Mouse (Mus musculus) embryo, embryonic 11.5 days (tissue): Measurements from ENCODE around the gene Olfr558.
A peak's percentile ranks its signal among the peaks of the same experiment; 100 is the strongest.

Experiments
- DNase-seq: peaks from one replicate; pipeline ENCODE4 v3.0.0-alpha.2; 2012; ENCODE audit warnings: low read depth, low spot score

Gene Olfr558

DNA sequence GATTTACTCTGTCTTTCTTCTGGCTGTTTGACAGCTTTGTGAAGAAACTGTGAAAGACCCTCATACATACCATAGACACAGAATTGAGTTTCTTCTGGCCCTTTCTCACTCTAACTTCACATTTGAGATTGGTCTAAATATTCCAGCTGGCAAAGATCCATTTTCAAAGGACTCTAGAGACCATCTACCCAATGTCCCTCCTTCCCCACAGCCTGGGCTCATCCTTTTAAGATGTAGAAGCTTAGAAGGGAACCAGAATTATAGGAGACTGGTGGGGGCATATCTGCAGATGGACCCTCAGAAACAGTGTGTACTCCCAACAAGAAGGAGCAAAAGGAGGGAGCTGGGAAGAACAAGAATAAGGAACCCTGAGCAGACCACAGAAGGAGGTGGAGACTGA, at the start of gene Olfr558:
TSS of gene Olfr558 (plus strand) at position 301 of the 400 bp plus-strand sequence.
- no peak for DNase-seq

DNA sequence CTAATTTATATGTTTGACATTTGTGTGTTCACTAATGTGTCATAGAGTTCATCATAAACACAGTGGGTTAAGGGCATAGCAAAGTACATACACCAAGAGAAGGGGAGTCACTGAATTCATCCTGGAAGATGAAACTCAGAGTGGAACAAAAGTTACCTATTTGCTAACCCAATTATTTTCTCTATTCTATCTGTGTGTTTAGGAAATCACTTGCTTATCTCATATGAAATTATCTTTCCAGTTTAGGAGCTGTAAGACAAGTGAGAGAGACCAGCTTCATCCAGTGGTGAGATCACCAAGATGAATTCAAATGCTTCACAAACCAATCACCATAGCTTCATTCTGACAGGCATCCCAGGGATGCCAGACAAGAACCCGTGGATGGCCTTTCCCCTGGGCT, 43.5 kb upstream of the Olfr558 start, which contains the start of gene Olfr555:
TSS of gene Olfr555 (plus strand) at position 301 of the 400 bp plus-strand sequence.
- DNase-seq, result no peak

DNA sequence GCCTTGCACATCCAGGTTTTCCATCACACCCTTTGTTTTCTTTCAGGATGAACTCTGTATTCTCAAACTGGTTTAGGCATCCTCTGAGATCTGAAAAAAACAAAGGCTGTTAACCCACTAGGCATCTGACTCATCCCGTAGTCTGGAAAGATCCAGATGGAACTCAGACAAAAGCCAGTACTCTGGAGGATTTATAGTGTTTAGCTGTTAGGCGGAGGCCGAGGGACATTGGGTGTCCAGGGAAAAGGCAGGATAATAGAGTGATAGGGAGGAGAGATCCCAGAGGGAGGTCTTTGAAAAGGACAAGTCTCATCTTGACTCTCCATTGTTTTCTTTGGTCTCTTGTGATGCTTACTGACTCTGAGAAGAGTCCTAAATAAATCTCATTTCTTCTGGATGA, 37.4 kb upstream of the Olfr558 start, which contains the start of gene Olfr556:
TSS of gene Olfr556 (plus strand) at position 301 of the 400 bp plus-strand sequence.
- DNase-seq, result no peak

DNA sequence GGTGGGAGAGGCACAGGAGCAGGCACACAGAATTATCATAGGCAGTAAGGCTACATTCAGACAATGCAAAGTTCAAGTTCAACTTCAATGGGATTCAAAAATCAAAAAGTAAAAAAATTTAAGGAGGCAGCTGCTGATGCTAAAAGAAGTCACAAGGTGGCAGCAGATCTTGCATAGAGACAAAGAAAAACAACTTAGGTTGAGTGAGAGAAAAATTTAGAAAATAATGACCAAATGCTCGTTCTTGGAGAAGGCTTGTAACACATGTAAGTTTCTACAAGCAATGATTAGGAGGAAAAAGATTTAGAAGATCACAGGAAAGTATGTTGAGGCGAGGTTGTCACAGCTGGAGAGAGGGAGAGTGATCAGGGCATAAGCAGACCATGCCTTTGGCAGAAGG, 36.6 kb upstream of the Olfr558 start:
- no peak for DNase-seq

- DNase-seq, result no peak
Observed at GRCm38 (mm10) chr7:102676225-102676624, 25.8 kb upstream of the Olfr558 start.

DNA sequence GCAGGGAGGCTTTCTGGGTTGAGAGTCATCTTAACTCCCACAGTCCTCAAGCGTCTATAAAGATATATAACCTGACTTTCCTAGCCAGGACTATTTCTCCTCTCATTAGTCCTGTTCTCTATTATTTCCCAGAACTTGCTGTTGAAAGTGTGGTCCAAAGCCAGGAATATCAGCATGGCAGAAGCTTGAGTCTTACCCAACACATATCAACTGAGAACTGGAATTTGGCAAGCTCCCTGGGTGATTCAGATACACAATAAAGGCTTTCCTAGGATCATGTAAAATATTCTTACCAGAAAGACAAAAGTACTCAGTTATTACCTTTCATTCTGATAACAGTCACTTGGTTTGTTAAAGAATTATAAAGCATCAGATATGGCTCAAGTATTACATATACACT, 20.1 kb upstream of the Olfr558 start:
- no peak for DNase-seq

DNA sequence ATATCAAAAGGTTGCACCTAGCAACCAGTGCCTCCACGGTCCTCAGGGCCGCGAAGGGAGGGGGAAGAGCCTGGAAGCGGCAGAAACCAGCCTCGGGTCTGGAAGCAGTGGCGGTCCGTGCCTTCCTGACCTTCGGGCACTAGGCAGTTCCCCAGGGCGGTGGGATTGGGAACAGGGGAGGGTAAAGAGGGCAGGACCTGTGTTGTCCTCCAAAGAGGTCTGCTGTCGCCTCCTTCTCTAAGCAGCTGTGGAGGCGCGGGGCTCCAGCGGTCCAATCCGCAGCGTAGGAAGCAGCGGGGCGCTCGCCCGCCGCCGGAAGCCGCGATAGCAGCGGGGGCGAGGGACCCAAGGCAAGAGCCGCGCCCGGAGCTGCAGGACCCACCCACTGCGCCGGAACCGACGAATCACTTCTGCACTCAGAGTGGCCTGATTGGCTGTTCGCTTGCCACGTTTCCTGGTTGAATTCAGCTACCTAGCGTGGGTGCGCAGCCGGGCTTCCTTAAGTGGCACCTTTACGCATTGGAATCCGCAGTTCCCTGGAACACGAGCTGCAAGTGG, 15.0 kb upstream of the Olfr558 start, which contains the start of gene Trim68:
TSS of gene Trim68 (minus strand) at position 384 of the 558 bp plus-strand sequence.
- DNase-seq, result peak; percentile 73

- peak; percentile 26 for DNase-seq
Observed at GRCm38 (mm10) chr7:102695358-102696125, 6.5 kb upstream of the Olfr558 start, which contains the start of gene Olfr557. Gene Olfr557 (plus strand): TSS chr7:102695910.

GRCm38 (mm10) chr7:102698461-102698860, 3.6 kb upstream of the Olfr558 start:
- no peak for DNase-seq

DNA sequence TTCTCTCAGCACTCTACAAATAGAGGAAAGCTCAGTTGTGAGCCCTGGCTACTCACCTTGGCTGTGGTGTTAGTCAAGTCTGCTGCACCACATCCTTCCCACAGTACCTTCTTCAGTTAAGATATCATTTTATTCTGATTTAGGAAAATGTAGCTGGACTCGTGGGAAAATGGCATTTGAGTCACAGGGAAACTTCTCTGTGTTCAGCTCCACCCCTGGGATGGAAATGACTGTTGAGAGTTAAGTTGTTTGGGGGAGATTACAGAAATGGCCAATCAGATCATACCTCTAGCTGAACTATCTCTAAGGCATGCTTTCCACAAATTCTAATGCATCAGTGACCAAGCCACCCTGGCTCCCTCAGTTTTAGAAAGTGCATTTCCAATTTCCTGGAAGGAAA, 17.0 kb downstream of the Olfr558 start, which contains the start of gene Olfr33:
TSS of gene Olfr33 (minus strand) at position 101 of the 400 bp plus-strand sequence.
- DNase-seq, result no peak

DNA sequence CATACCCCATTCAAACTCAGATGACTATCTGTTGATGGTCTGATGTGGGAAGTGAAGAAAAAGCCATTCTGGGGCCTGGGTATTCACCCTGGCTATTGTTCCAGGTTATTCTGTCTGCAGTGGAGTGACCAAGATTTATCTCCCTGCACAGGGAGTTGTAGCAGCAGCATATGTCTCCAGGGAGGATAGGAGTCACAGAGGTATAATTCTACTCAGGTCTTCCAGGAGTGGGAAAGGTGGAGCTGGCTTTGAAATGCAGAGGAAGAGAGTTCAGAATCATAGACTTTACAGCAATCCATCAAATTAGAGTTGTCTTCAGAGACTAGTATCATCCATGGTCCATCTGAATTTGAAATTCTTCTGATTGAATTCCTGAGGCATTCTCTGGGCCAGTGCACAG, 25.4 kb downstream of the Olfr558 start, which contains the start of gene Olfr559:
TSS of gene Olfr559 (minus strand) at position 101 of the 400 bp plus-strand sequence.
- no peak for DNase-seq

GRCm38 (mm10) chr7:102733793-102734192, 31.8 kb downstream of the Olfr558 start:
- DNase-seq, result no peak

DNA sequence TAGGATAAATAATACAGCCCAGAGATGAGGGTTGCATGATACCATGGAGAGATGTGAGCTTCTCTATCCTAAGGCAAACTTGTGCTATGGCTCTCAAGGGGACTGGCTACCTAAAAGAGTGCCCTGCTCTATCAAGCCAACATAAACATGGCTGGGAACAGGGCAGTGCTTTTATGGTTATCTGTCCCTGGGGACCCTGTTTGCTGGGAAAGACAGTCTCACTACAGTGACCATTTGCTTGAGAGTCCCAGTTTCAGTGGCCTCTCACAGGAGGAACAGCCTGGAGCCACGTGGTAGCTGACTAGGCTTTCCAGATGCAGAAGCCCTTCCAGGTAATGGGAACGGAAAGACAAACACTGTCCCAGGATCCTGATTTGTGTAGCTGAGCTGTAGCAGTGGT, 35.7 kb downstream of the Olfr558 start:
- no peak for DNase-seq

- DNase-seq, result no peak
Observed at GRCm38 (mm10) chr7:102752086-102752485, 50.1 kb downstream of the Olfr558 start.

DNA sequence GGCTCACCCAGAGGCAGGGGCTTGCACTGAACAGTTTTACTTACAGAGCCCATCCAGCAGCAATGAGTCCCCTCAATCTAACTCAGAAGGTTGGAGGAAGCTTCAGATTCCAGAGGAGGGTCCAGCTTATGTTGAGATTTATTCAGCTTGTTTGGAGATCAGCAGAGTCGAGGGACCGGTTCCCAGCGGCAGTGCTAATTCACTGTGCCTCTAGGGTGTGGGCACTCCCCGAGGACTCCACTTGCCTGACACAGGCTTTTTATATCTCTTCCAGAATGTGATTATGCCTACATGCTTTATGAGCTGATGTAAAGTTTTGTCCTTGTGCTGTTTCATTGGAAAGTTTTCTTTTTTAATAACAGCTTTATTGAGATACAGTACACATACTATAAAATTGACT, 57.3 kb downstream of the Olfr558 start, which contains the start of the genes Olfr560 and Olfr78:
TSS of gene Olfr560 (minus strand) at position 101 of the 400 bp plus-strand sequence.
TSS of gene Olfr78 (minus strand) at position 206 of the 400 bp plus-strand sequence.
- no peak for DNase-seq
